Mouse (Mus musculus): Measurements from ENCODE around the gene Cux2.

Cux2 gene

GRCm38 (mm10) chr5:121966940-121967339 is 83.0 kb downstream of the Cux2 start:
- DNase-seq (ENCODE audit: low spot score in 2 of 2) = no peak

GRCm38 (mm10) chr5:121962974-121963373 is 86.9 kb downstream of the Cux2 start:
- peak in 1 of 2 experiments; percentile 47 for DNase-seq (ENCODE audit: low spot score in 2 of 2)

GRCm38 (mm10) chr5:121962359-121962758 is 87.5 kb downstream of the Cux2 start:
- DNase-seq (ENCODE audit: low spot score in 2 of 2) = no peak

GRCm38 (mm10) chr5:121961256-121961655 is 88.6 kb downstream of the Cux2 start:
- no peak for DNase-seq (ENCODE audit: low spot score in 2 of 2)

GRCm38 (mm10) chr5:121959688-121960087 is 90.2 kb downstream of the Cux2 start:
- DNase-seq (ENCODE audit: low spot score in 2 of 2) = peak in 1 of 2 experiments; percentile 31

- DNase-seq (ENCODE audit: low spot score in 2 of 2) = no peak
These were observed 91.4 kb downstream of the Cux2 start for GRCm38 (mm10) chr5:121958551-121958950.

GRCm38 (mm10) chr5:121955806-121956205 is 94.1 kb downstream of the Cux2 start:
- no peak for DNase-seq (ENCODE audit: low spot score in 2 of 2)

GRCm38 (mm10) chr5:121950175-121950574 is 99.7 kb downstream of the Cux2 start:
- no peak for DNase-seq (ENCODE audit: low spot score in 2 of 2)

- no peak for DNase-seq (ENCODE audit: low spot score in 2 of 2)
These were observed 100.9 kb downstream of the Cux2 start for GRCm38 (mm10) chr5:121949050-121949443.

- peak; percentile 31 to 50 for DNase-seq (ENCODE audit: low spot score in 2 of 2)
These were observed 101.4 kb downstream of the Cux2 start for GRCm38 (mm10) chr5:121948302-121949049.

- no peak for DNase-seq (ENCODE audit: low spot score in 2 of 2)
These were observed 103.2 kb downstream of the Cux2 start for GRCm38 (mm10) chr5:121946657-121947245.

GRCm38 (mm10) chr5:121945819-121946218 is 104.1 kb downstream of the Cux2 start:
- peak in 1 of 2 experiments; percentile 49 for DNase-seq (ENCODE audit: low spot score in 2 of 2)

GRCm38 (mm10) chr5:121944021-121944790 is 105.7 kb downstream of the Cux2 start:
- DNase-seq (ENCODE audit: low spot score in 2 of 2) = no peak

- no peak for DNase-seq (ENCODE audit: low spot score in 2 of 2)
These were observed 106.4 kb downstream of the Cux2 start for GRCm38 (mm10) chr5:121943472-121943871.

- no peak for DNase-seq (ENCODE audit: low spot score in 2 of 2)
These were observed 111.6 kb downstream of the Cux2 start for GRCm38 (mm10) chr5:121938065-121938849.

- no peak for DNase-seq (ENCODE audit: low spot score in 2 of 2)
These were observed 119.6 kb downstream of the Cux2 start for GRCm38 (mm10) chr5:121930261-121930660.

GRCm38 (mm10) chr5:121928362-121929000 is 121.4 kb downstream of the Cux2 start:
- DNase-seq (ENCODE audit: low spot score in 2 of 2) = peak in 1 of 2 experiments; percentile 29

GRCm38 (mm10) chr5:121926543-121926814 is 123.4 kb downstream of the Cux2 start:
- no peak for DNase-seq (ENCODE audit: low spot score in 2 of 2)

- DNase-seq (ENCODE audit: low spot score in 2 of 2) = peak; percentile 31 to 43
These were observed 124.0 kb downstream of the Cux2 start for GRCm38 (mm10) chr5:121925751-121926542.

GRCm38 (mm10) chr5:121925291-121925690 is 124.6 kb downstream of the Cux2 start:
- peak; percentile 59 to 75 for DNase-seq (ENCODE audit: low spot score in 2 of 2)

- DNase-seq (ENCODE audit: low spot score in 2 of 2) = no peak
These were observed 125.5 kb downstream of the Cux2 start for GRCm38 (mm10) chr5:121924423-121924822.
